Mouse (Mus musculus) lung, postnatal 36 days (tissue): Measurements from ENCODE around the gene Kcns3.

Experiments
- DNase-seq: peaks from one replicate; pipeline ENCODE4 v3.0.0; 2022; ENCODE audit warnings: mixed read lengths

The Kcns3 gene

DNA sequence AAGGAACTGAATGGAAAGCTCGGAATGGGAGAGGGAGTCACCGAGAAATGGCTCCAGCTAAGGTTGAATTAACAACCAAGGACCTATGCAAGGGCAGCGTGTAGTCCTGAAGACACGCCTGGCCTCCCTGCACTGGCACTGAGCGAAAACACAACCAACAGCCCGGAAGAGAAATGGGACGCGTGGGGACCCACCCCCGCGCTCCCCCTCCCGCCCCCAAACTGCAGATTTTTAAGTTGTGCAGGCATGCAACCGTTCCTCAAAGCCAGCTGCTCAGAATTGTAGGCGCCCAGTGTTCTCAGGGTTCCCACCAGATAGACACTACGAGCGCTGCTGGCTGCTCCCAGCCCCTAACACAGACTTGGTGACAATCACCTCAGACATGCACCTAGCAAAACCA lies at the start of gene Kcns3:
Kcns3 (minus strand) TSS at position 42 of the 400 bp plus-strand sequence.
- DNase-seq, result no peak

DNA sequence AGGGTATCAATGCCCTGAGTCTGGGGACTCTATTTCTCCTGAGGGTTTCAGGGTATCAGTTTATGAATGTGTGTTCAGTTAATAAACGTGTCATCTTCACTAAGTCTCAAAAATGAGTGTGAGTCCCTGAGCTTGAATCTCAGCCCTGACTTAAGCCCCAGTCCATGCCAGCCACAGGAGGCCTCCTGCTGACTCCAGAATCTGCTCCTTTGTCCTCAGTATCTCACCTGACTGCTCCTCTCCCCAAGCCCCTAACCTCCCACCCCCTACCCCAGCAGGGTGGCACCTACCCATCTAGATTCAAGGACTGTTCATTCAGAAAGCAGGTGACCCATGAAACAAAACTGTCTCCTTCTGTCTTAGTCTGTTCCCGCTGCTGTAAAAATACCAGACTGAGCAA lies 47.7 kb upstream of the Kcns3 start:
- DNase-seq, result no peak

GRCm38 (mm10) chr12:11198026-11198425 lies 47.2 kb upstream of the Kcns3 start:
- DNase-seq, result no peak

- DNase-seq, result no peak
Measured at GRCm38 (mm10) chr12:11196830-11197229, 46.0 kb upstream of the Kcns3 start.

DNA sequence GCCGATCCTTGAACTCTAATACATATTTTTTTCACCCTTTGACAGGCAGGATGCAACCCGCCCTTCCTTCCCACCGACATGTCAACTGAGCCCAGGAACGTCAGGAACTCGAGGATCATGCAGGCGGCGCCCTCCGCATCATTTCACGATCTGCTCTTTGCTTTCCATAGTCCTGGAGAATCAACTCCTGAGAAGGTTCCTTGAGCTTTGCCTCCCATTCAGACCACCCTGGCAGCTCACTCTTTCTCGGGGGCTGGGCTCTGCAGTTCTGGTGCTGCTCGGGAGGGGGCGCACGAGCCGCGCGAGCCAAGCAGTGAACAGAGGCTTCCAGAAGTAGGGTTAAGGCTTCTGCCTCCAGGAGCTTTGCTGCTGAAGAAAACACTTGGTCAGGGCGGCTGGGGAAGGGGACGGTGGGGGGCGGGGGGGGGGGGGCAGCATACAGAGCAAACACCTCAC lies 45.3 kb upstream of the Kcns3 start:
- peak; percentile 83 for DNase-seq

GRCm38 (mm10) chr12:11195031-11195430 lies 44.2 kb upstream of the Kcns3 start:
- DNase-seq, result peak; percentile 46

DNA sequence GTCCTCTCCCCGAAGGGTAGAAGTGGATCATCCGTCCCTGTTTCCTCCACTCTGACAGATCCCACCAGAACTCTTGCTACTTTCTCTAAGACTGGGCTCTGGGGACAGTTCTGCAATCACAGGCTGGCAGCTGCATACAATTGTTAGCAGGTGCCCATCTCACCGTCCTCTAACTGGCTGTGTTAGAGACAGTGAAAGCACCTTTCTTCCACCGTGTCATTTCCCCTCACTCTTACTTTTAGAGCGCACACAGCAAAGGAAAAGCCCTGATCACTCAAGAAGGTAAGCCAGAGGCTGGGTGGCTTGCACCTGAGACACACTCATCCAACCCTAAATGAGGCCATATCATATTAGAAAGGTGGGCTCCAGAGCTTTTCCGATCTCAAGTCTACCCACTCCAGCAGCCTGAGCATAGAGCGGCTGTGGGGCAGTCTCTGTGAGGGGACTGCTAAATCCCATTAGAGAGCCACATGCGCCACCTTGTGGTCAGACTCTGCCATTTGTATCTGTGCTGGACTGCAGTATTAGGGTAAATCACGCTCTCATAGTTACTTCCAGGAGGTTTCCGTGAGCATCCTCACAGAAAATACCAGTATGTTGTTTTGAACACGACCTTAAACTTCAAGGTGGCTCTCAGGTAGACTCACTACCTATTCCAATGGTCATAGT lies 27.8 kb upstream of the Kcns3 start:
- DNase-seq, result peak; percentile 93

GRCm38 (mm10) chr12:11177408-11178394 lies 26.8 kb upstream of the Kcns3 start:
- peak; percentile 15 for DNase-seq

DNA sequence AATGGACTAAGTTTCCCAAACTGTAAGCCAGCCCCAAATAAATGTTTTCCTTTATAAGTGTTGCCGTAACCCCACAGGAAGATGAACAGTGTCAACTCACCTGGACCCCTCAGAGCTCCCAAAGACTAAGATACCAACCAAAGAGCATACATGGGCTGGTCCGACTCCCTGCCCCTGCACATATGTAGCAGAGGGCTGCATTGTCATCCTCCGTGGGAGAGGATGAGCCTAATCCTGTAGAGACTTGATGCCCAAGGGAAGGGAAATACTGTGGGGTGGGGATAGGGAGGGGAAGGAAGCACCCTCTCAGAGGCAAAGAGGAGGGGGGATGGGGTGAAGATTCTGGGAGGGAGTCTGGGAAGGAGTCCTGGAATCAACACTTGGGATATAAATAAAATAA lies 7.8 kb upstream of the Kcns3 start:
- no peak for DNase-seq

GRCm38 (mm10) chr12:11155123-11155522 lies 4.3 kb upstream of the Kcns3 start:
- no peak for DNase-seq

GRCm38 (mm10) chr12:11153587-11153986 lies 2.7 kb upstream of the Kcns3 start:
- no peak for DNase-seq

- DNase-seq, result peak; percentile 21
Measured at GRCm38 (mm10) chr12:11150192-11150935, 492 bp downstream of the Kcns3 start.

DNA sequence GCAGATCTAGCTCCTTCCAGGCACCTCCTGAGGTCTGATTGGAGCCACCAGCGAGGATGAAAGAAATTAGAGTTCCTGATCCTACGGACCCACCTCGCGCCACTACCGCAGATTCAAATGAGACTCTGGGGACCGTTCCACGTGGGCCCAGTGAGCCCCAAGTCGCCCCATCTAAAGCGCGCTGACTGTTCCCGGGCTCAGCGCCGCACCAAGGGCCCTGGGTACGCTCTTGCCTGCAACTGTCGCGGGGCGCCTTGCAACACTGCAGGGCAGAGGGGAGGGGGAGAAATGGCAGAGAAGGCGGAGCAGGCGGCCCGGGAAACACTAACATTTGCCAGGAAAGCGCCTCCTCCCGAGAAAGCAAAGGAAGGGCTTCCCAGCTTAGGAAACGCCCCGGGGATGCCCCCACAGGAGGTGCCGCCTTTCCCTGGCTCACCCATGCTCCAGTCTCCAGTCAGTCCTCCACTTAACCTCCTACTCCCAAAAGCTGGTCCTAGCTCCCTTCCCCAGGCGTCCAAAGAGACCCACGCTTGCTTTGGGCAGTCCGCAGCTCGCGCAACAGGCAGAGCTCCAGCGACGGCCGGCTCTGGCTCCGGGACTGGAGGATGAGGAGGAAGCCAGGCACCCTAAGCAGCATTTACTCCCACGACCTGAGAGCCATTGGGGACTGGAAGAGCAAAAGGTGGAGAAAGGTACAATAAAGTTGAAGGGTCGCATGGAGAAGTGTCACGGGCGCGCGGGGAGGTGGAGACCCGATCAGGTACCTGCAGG lies 1.2 kb downstream of the Kcns3 start:
- DNase-seq, result peak; percentile 66

GRCm38 (mm10) chr12:11149121-11149420 lies 1.8 kb downstream of the Kcns3 start:
- no peak for DNase-seq

DNA sequence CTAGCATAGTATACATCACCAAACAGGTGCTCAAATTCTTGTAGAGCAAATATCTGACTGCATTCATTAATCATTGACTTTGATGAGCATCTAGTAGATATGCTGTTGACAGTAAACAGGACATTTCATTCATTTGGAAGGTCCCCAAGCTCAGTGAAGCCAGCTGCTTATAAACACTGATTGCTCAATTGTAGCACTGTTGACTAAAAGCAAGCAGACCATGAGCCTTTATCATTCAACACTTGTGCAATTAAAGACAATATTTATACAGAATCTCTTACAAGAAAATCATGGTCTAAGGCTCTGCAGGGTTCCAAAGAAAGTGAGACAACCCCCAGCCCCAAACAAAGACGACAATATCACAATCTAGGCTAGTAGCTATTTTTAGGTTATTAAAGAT lies 6.0 kb downstream of the Kcns3 start:
- peak; percentile 56 for DNase-seq

DNA sequence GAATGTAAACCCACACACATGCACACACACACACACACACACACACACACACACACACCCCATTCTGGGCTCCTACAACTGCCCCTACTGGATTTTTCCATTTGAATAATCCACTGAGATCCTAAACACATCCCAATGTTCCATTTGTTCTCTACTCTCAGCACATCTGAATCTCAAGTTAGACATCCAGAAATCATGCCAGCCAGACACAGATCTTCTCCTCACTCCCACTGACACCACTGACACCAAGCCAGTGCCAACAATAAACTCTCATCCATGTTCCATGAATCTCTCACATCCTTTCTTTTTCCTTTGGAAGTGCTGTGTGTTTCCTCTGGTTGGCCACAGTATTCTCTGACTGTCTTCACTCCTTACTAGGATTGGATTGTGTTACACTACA lies 18.4 kb downstream of the Kcns3 start:
- no peak for DNase-seq

GRCm38 (mm10) chr12:11129188-11129587 lies 21.7 kb downstream of the Kcns3 start:
- no peak for DNase-seq

DNA sequence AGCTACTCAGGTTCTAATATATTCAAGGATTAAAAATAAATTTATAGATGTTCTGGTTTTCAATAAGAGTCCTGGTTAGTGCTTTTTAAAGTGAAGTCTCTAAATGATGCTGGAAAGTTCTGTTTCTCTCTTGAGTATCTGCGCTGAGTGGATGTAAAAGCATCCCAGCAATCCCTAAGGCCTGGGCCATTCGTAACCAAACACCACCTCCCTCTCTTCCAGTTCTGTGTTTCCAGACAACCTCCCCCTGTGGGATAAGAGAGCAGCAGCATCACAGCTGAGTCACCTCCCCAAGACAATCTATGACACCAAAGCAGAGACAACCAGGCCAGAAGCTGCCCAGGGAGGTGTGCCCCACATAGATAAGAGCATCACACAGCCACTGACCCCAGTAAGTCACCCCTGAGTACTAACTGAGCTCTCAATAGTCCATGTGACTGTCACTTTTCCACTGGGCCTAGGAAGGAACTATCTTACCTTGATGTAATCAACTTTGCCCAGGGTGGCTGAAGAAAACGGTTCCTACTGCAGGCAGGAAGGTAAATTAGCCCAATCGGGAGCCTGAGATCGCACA lies 24.6 kb downstream of the Kcns3 start:
- no peak for DNase-seq

DNA sequence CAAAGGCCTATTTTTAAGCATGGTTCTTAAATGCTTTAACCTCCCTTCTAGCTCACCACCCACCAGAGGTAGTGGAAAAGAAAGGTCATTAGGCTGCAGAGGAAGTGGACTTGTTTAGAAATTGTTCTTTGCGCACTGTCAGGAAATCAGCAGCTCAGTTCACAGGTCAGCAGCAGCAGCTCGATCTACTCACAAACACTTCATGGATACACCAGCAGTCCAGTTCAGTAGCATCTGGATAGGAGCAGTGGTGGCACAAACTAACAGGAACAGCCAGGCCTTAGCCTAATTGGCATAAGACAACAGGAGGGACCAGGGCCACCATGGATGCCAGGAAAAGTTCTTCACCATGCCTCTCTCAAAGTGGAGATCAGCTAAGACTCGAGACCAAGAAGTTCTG lies 49.3 kb downstream of the Kcns3 start:
- DNase-seq, result peak; percentile 73

GRCm38 (mm10) chr12:11088626-11089372 lies 62.1 kb downstream of the Kcns3 start:
- DNase-seq, result peak; percentile 70

DNA sequence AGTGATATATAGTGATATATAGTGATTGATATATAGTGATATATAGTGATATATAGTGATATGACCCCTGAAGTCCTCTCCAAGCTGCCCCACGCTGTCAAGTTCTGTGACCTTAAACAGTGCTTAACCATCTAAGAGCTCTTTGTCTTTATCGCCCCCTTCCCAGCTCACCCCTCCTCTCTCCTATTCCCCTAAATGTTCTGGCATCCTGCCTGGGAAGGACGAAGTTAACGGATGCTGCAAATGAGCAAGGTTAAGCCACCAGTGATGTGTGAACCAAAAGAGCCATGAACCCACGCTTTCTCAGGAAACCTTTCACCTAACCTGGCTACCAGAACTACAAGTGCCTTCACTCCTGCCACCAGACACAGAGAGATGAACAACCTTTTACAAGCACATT lies 64.0 kb downstream of the Kcns3 start:
- DNase-seq, result no peak
